Mouse (Mus musculus) forebrain, embryonic 11.5 days (tissue): ENCODE measurements at regions not wholly inside any gene's neighbourhood (a gene's known extent, or its start where the extent isn't known, plus 50 kb on each side); places are given as distances from the start of the nearest gene placed in this dataset.

Experiments used
- ATAC-seq: fragments of 200-750 bp; cut with Nextera tagmentation; replicated peaks from 2 replicates; pipeline ENCODE4 v1.8.0; 2017; ENCODE audit warnings: moderate TSS enrichment; ENCODE audit not compliant: low FRiP score
- DNase-seq: peaks from one replicate; pipeline ENCODE4 v3.0.0-alpha.2; 2017; ENCODE audit warnings: low spot score
- H3K27ac ChIP-seq: fragments of 300-500 bp; sonication (generic); 2 replicates; pipeline ENCODE4 v1.5.1; 2014; ENCODE audit warnings: low read depth, low read length
- H3K27me3 ChIP-seq: fragments of 300-500 bp; sonication (generic); 2 replicates; pipeline ENCODE4 v1.6.1; 2014; ENCODE audit warnings: mild to moderate bottlenecking, low read length, mixed read lengths; ENCODE audit not compliant: control insufficient read depth, insufficient read depth
- H3K36me3 ChIP-seq: fragments of 300-500 bp; sonication (generic); 2 replicates; pipeline ENCODE4 v1.6.1; 2014; ENCODE audit warnings: mild to moderate bottlenecking, low read length, moderate library complexity, mixed read lengths; ENCODE audit not compliant: control insufficient read depth, insufficient read depth
- H3K4me1 ChIP-seq: fragments of 300-500 bp; sonication (generic); replicated peaks from 2 replicates; pipeline ENCODE4 v1.6.1; 2014; ENCODE audit warnings: low read length, mixed read lengths; ENCODE audit not compliant: control insufficient read depth, insufficient read depth
- H3K4me2 ChIP-seq: fragments of 300-500 bp; sonication (generic); 2 replicates; pipeline ENCODE4 v1.6.1; 2014; ENCODE audit warnings: low read depth, mild to moderate bottlenecking, low read length, moderate library complexity, mixed read lengths; ENCODE audit not compliant: severe bottlenecking
- H3K4me3 ChIP-seq: fragments of 300-500 bp; sonication (generic); 2 replicates; pipeline ENCODE4 v1.5.1; 2014; ENCODE audit warnings: low read depth, low read length
- H3K9ac ChIP-seq: fragments of 300-500 bp; sonication (generic); 2 replicates; pipeline ENCODE4 v1.6.1; 2014; ENCODE audit warnings: low read length
- H3K9me3 ChIP-seq: fragments of 300-500 bp; sonication (generic); 2 replicates; pipeline ENCODE4 v1.6.1; 2016; ENCODE audit warnings: low read length, mixed read lengths; ENCODE audit not compliant: control insufficient read depth
- WGBS: fragments of 180-500 bp; shearing (Covaris S2); extraction: QIAGEN DNeasy Blood & Tissue Kit; methylation state at CpG from one replicate; pipeline ENCODE4 v1.1.7; 2014; 5-methylcytosine and 5-hydroxymethylcytosine counted together

GRCm38 (mm10) chr10:16574568-16574967 lies 1148.5 kb upstream of the Cited2 start:
- Histone ChIP-seq H3K9ac (no peak overlapping the region), H3K4me2 (no peak overlapping the region), H3K27ac (no peak overlapping the region), H3K4me1 (no peaks in the 10 kb centered on the region), H3K36me3 (no peaks in the 10 kb centered on the region), H3K9me3 (no peaks in the 10 kb centered on the region), H3K27me3 (no peaks in the 10 kb centered on the region), H3K4me3 (no peak overlapping the region)
- WGBS = 84% methylated on average over 1 of the region's 1 CpGs
- DNase-seq = no peak
- ATAC-seq = no peak

DNA sequence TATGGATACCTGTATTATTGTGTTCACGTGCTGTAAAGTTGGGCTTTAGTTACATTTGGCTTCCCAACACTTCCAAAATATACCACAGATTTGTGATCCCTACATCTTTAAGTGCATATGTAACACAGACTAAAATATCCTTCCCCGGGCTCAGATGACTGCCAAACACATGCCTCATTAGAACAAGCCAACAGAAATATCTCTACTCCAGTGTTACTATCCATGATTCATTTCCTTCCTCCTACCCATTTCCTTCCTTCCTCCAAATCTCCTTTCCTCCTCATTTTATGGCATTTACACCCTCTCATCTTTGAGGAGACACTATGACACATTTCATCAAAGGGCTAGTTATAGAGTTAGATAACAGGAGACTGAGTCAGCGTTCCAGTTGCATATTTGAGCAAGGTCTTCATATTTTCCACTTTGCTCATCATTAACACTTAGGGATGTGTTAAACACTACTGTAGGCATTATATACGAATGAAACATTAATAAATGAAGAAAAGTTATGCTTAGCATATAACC lies 1144.4 kb upstream of the Cited2 start:
- no peaks in the 10 kb centered on the region for H3K9me3 ChIP-seq
- no peak for ATAC-seq
- no peak overlapping the region for H3K9ac ChIP-seq
- DNase-seq = no peak
- no peak overlapping the region for H3K4me3 ChIP-seq
- no peak overlapping the region for H3K27ac ChIP-seq
- 86% methylated on average over 4 of the region's 4 CpGs for WGBS
- H3K4me1 ChIP-seq = no peaks in the 10 kb centered on the region
- H3K4me2 ChIP-seq = no peak overlapping the region
- H3K27me3 ChIP-seq = no peaks in the 10 kb centered on the region
- no peaks in the 10 kb centered on the region for H3K36me3 ChIP-seq

DNA sequence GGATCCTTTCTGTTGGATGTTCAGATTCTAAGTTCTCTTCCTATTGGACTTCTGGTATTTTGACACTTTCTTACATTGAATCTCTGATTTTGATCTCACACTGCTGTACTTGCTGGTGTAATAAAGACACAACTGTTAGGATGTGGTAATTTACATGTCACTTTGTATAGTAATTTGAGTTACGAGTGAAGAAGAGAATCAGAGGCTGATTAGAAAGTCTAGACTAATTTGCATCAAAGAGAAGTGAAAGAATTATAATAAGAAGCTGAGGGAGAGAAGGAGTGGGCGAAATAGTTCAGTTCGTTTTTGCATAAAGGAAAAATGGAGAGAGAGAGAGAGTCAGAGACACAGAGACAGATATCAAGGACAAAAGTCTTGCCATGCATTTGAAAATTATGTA lies 1142.8 kb upstream of the Cited2 start:
- H3K9me3 ChIP-seq = no peaks in the 10 kb centered on the region
- no peaks in the 10 kb centered on the region for H3K36me3 ChIP-seq
- DNase-seq = no peak
- no peak for ATAC-seq
- H3K4me1 ChIP-seq = no peaks in the 10 kb centered on the region
- WGBS = 70% methylated on average over 3 of the region's 3 CpGs
- H3K4me3 ChIP-seq = no peak overlapping the region
- H3K4me2 ChIP-seq = no peak overlapping the region
- no peak overlapping the region for H3K27ac ChIP-seq
- no peaks in the 10 kb centered on the region for H3K27me3 ChIP-seq
- H3K9ac ChIP-seq = no peak overlapping the region

- H3K9me3 ChIP-seq = no peaks in the 10 kb centered on the region
- no peak overlapping the region for H3K4me2 ChIP-seq
- WGBS = 83% methylated on average over 2 of the region's 2 CpGs
- ATAC-seq (no peak), DNase-seq (no peak)
- H3K4me3 ChIP-seq = no peak overlapping the region
- no peaks in the 10 kb centered on the region for H3K27me3 ChIP-seq
- H3K36me3 ChIP-seq = no peaks in the 10 kb centered on the region
- H3K27ac ChIP-seq = no peak overlapping the region
- no peak overlapping the region for H3K9ac ChIP-seq
- H3K4me1 ChIP-seq = no peaks in the 10 kb centered on the region
Observed at GRCm38 (mm10) chr10:16588833-16589232, 1134.2 kb upstream of the Cited2 start.

GRCm38 (mm10) chr10:16589399-16589798 lies 1133.6 kb upstream of the Cited2 start:
- no peaks in the 10 kb centered on the region for H3K36me3 ChIP-seq
- H3K9ac ChIP-seq = no peak overlapping the region
- no peak for ATAC-seq
- H3K4me1 ChIP-seq = no peaks in the 10 kb centered on the region
- H3K4me3 ChIP-seq = no peak overlapping the region
- H3K27me3 ChIP-seq = no peaks in the 10 kb centered on the region
- H3K27ac ChIP-seq = no peak overlapping the region
- no peak for DNase-seq
- 84% methylated on average over 3 of the region's 3 CpGs for WGBS
- H3K4me2 ChIP-seq = no peak overlapping the region
- no peaks in the 10 kb centered on the region for H3K9me3 ChIP-seq

DNA sequence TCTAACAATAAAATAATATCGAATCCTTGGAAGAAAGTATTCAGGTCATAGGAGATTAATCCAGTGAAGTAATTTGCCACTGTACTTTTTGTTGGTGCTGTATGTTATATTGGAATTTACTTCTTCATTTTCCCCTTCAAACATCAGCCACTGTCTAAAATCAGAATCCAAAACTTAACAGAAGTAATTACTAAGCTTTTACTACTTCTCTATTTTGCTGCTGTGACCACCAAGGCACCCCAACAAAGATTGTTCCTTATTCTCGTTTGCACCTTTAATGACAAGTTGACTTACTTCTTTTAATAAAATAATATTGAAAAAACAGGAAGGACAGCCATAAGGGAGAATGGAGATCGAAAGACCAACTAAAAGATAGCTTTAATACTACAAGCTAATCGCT lies 1130.1 kb upstream of the Cited2 start:
- WGBS = 91% methylated on average over 4 of the region's 4 CpGs
- Histone ChIP-seq H3K9ac (no peak overlapping the region), H3K9me3 (no peaks in the 10 kb centered on the region)

DNA sequence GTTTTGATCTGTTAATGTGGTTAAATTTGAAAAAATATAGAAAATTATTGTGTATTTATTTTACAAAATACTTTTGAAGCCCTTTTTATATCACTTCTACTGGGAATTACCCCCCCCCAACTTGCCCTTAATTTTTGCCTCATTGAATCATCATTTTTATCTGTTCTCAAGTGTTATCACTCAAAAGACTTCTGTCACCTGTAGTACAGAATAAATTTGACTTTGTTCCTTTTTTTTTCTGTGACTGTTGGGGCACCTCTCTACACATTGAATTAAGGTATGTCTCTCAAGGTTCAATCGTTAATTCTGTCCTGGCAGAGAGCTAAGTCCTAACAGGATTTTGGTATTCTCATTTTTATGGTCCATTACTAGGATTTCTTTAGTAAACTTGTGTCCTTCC lies 1123.0 kb upstream of the Cited2 start:
- Histone ChIP-seq H3K27me3 (no peaks in the 10 kb centered on the region), H3K27ac (no peak overlapping the region), H3K4me1 (no peaks in the 10 kb centered on the region), H3K4me3 (no peak overlapping the region), H3K36me3 (no peaks in the 10 kb centered on the region), H3K4me2 (no peak overlapping the region), H3K9me3 (no peaks in the 10 kb centered on the region), H3K9ac (no peak overlapping the region)
- ATAC-seq (no peak), DNase-seq (no peak)
- 87% methylated on average over 1 of the region's 1 CpGs for WGBS

More for the DNA sequence above, 1130.1 kb upstream of the Cited2 start:
- Histone ChIP-seq H3K4me1 (no peaks in the 10 kb centered on the region), H3K4me2 (no peak overlapping the region), H3K27ac (no peak overlapping the region), H3K4me3 (no peak overlapping the region), H3K36me3 (no peaks in the 10 kb centered on the region), H3K27me3 (no peaks in the 10 kb centered on the region)
- ATAC-seq (no peak), DNase-seq (no peak)

DNA sequence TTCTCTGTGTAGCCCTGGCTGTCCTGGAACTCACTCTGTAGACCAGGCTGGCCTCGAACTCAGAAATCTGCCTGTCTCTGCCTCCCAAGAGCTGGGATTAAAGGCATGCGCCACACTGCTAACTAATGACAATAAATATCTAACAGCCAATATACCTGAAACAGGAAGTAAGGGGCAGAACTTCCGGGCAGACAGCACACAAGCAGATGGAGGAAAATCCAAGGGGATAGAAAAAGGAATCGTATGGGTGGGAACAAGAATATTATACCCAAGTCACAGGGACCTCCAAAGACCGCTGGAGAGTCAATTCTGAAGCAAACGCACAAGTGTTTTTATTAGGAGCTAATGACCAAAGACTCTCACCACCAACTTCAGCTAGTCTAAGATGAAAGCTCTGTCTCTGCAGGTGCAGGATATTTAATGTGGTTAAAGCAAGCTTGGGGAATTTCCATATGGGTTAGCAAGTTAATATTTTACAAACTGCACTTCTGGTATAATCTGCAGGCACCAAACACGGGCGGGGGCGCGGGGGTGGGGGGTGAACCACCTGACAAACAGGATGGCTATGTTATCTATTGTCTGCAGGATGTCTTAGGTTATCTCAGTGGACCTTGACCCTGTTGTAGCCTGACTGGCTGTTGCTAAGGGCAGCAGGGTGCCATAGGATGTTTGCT lies 1122.3 kb upstream of the Cited2 start:
- Histone ChIP-seq H3K4me3 (no peak overlapping the region), H3K4me2 (no peak overlapping the region), H3K4me1 (no peaks in the 10 kb centered on the region), H3K36me3 (no peaks in the 10 kb centered on the region), H3K9me3 (no peaks in the 10 kb centered on the region), H3K27ac (no peak overlapping the region), H3K9ac (no peak overlapping the region), H3K27me3 (no peaks in the 10 kb centered on the region)
- ATAC-seq (no peak), DNase-seq (no peak)
- WGBS = 87% methylated on average over 10 of the region's 10 CpGs

GRCm38 (mm10) chr10:16601225-16601595 lies 1121.8 kb upstream of the Cited2 start:
- no peaks in the 10 kb centered on the region for H3K27me3 ChIP-seq
- no peaks in the 10 kb centered on the region for H3K36me3 ChIP-seq
- DNase-seq = no peak
- H3K4me1 ChIP-seq = no peaks in the 10 kb centered on the region
- H3K9ac ChIP-seq = no peak overlapping the region
- H3K4me2 ChIP-seq = no peak overlapping the region
- H3K27ac ChIP-seq = no peak overlapping the region
- no peak for ATAC-seq
- no peak overlapping the region for H3K4me3 ChIP-seq
- H3K9me3 ChIP-seq = no peaks in the 10 kb centered on the region
- WGBS = 73% methylated on average over 1 of the region's 1 CpGs
